Mouse (Mus musculus): ENCODE measurements at regions not wholly inside any gene's neighbourhood (a gene's known extent, or its start where the extent isn't known, plus 50 kb on each side); places are given as distances from the start of the nearest gene placed in this dataset.
A peak's percentile ranks its signal among the peaks of the same experiment; 100 is the strongest.

- TF ChIP-seq CTCF (IDR thresholded peaks at IDR 0.05; ENCODE audit: low read depth), result peak; percentile 56
- no peak for TF ChIP-seq EP300 (IDR thresholded peaks at IDR 0.05; ENCODE audit: low read depth)
Observed at GRCm38 (mm10) chr14:53881304-53881703, 372.6 kb downstream of the Dad1 start.

Data from heart, postnatal 0 days (tissue).